ENCODE assay signal across 24 mouse cellular contexts in the genomic region with DNA sequence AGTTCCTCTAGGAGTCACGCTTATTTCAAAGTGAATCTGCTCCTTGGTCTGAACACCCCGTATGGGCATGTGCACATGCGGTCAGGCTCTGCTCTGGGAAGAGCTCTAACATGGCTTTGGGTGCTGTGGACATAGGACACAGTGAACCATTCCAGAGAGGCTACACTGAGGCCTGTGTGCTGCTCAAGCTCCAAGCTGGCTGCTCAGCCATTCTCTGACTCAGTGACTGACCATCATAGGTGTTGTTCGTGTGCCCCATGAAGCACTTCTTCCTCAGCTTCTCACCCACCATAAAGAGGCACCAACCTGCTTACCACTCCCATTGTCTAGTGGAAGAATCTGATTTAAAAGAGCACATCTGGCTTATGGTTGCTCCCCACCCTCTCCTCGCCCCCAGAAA. TPM values are rescaled to one million over a fixed set of nuclear protein-coding genes. Genes with fewer than 3 reads are reported as not detected.
DNase-seq lines count a peak whose midpoint lies in the region; ATAC-seq and TF ChIP-seq lines count a peak whose summit lies in the region.
"Had no signal": no experiment of that assay in that cellular context is flagged by ENCODE, and none has a peak within 500 bp of the region (broad histone marks: within the 10 kb centered on the region; RNA-seq: fewer than 3 reads in every experiment).

No protein-coding gene starts in this region.

- no peaks in the 10 kb centered on the region for H3K36me3 ChIP-seq in forebrain, embryonic 11.5 days (ENCODE audit: control insufficient read depth, insufficient read depth, low read length)
- no peaks in the 10 kb centered on the region for H3K36me3 ChIP-seq in forebrain, embryonic 16.5 days (ENCODE audit: control insufficient read depth, insufficient read depth)
- H3K36me3 ChIP-seq in kidney, adult 2 months (ENCODE audit: control insufficient read depth, insufficient read depth, low read length) = no peaks in the 10 kb centered on the region
- H3K36me3 ChIP-seq: forebrain, embryonic 10.5 days; G1E; heart, embryonic 10.5 days; hindbrain, embryonic 12.5 days; hindbrain, embryonic 15.5 days had no signal

- no peaks in the 10 kb centered on the region for H3K9me3 ChIP-seq in forebrain, embryonic 11.5 days (ENCODE audit: control insufficient read depth, low read length)
- no peaks in the 10 kb centered on the region for H3K9me3 ChIP-seq in forebrain, embryonic 16.5 days (ENCODE audit: control insufficient read depth, low read length)
- H3K9me3 ChIP-seq: forebrain, embryonic 10.5 days; heart, embryonic 10.5 days; hindbrain, embryonic 12.5 days; hindbrain, embryonic 15.5 days had no signal

- ATAC-seq in forebrain, embryonic 11.5 days (replicated peaks; ENCODE audit: low FRiP score) = no peak
- ATAC-seq in forebrain, embryonic 16.5 days = no peak
- ATAC-seq: forebrain, embryonic 14.5 days; Patski had no signal

- TF ChIP-seq CTCF in kidney, adult 2 months (conservative IDR thresholded peaks at IDR 0.05; ENCODE audit: insufficient read depth, insufficient read length, low read depth, low read length) = no peak

- peak; percentile 21 for DNase-seq in forebrain, embryonic 11.5 days (ENCODE audit: low spot score)
- DNase-seq in kidney, adult 18-20 months = peak; percentile 0
- no peak for DNase-seq in kidney, adult 2 months
- peak; percentile 3 to 4 for DNase-seq in right cerebral cortex, postnatal 10 days (ENCODE audit: low spot score in 2 of 2)
- no peak for DNase-seq in right cerebral cortex, postnatal 25 days
- peak; percentile 1 for DNase-seq in urinary bladder, postnatal 25 days (ENCODE audit: low spot score)
- no peak for DNase-seq in urinary bladder, adult 2 months (ENCODE audit: low spot score)
- DNase-seq: adrenal gland, postnatal 14 days; B cell, adult 2 months; cerebellum, adult 11-12 months; cerebellum, adult 8-10 months; cerebellum, postnatal 36 days; gastrocnemius, postnatal 25 days had no signal

- H3K4me2 ChIP-seq in forebrain, embryonic 11.5 days (ENCODE audit: low read depth, low read length, severe bottlenecking) = no peak overlapping the region
- no peak overlapping the region for H3K4me2 ChIP-seq in forebrain, embryonic 16.5 days (ENCODE audit: low read length)
- H3K4me2 ChIP-seq: hindbrain, embryonic 12.5 days; hindbrain, embryonic 15.5 days had no signal

- TF ChIP-seq POLR2A in kidney, adult 2 months (IDR thresholded peaks at IDR 0.05; ENCODE audit: low read depth, low read length) = no peak

- no peak overlapping the region for H3K9ac ChIP-seq in forebrain, embryonic 11.5 days (ENCODE audit: low read length)
- no peak overlapping the region for H3K9ac ChIP-seq in forebrain, embryonic 16.5 days (replicated peaks; ENCODE audit: low read depth, low read length)
- H3K9ac ChIP-seq: hindbrain, embryonic 12.5 days; hindbrain, embryonic 15.5 days had no signal

- H3K4me3 ChIP-seq in forebrain, embryonic 11.5 days (ENCODE audit: low read depth, low read length) = no peak overlapping the region
- H3K4me3 ChIP-seq in forebrain, embryonic 16.5 days (replicated peaks; ENCODE audit: low read length) = no peak overlapping the region
- H3K4me3 ChIP-seq in kidney, adult 2 months (ENCODE audit: insufficient read depth, low read depth, low read length) = no peak overlapping the region
- H3K4me3 ChIP-seq: forebrain, embryonic 10.5 days; heart, adult 2 months; heart, embryonic 10.5 days; hindbrain, embryonic 12.5 days; hindbrain, embryonic 15.5 days had no signal

- 89% methylated on average over 5 of the region's 5 CpGs for WGBS in forebrain, embryonic 11.5 days
- WGBS in forebrain, embryonic 16.5 days = 90% methylated on average over 5 of the region's 5 CpGs
- 91% methylated on average over 5 of the region's 5 CpGs for WGBS in kidney, adult 2 months

- H3K27ac ChIP-seq in forebrain, embryonic 11.5 days (ENCODE audit: low read depth, low read length) = no peak overlapping the region
- no peak overlapping the region for H3K27ac ChIP-seq in forebrain, embryonic 16.5 days (ENCODE audit: low read length)
- no peak overlapping the region for H3K27ac ChIP-seq in kidney, adult 2 months (ENCODE audit: insufficient read depth, low read depth, low read length)
- H3K27ac ChIP-seq: forebrain, embryonic 10.5 days; heart, adult 2 months; heart, embryonic 10.5 days; hindbrain, embryonic 12.5 days; hindbrain, embryonic 15.5 days had no signal

- H3K27me3 ChIP-seq in forebrain, embryonic 11.5 days (ENCODE audit: control insufficient read depth, insufficient read depth, low read length) = no peaks in the 10 kb centered on the region
- no peaks in the 10 kb centered on the region for H3K27me3 ChIP-seq in forebrain, embryonic 16.5 days (replicated peaks; ENCODE audit: control insufficient read depth, insufficient read depth, low read length)
- H3K27me3 ChIP-seq in kidney, adult 2 months (replicated peaks; ENCODE audit: control insufficient read depth, insufficient read depth, low read length) = no peaks in the 10 kb centered on the region
- H3K27me3 ChIP-seq: hindbrain, embryonic 12.5 days; hindbrain, embryonic 15.5 days had no signal

- H3K4me1 ChIP-seq in forebrain, embryonic 11.5 days (replicated peaks; ENCODE audit: control insufficient read depth, insufficient read depth, low read length) = no peaks in the 10 kb centered on the region
- no peaks in the 10 kb centered on the region for H3K4me1 ChIP-seq in forebrain, embryonic 16.5 days (replicated peaks; ENCODE audit: control insufficient read depth, insufficient read depth, low read length)
- H3K4me1 ChIP-seq in kidney, adult 2 months (ENCODE audit: control insufficient read depth, insufficient read depth, low read length) = no peaks in the 10 kb centered on the region
- H3K4me1 ChIP-seq: heart, embryonic 10.5 days; hindbrain, embryonic 15.5 days had no signal

RNA-seq across cellular contexts. Expression of a gene that starts 12.4 kb away (rescaled TPM):
- polyA plus RNA-seq in forebrain, embryonic 11.5 days (2014; fragmentation: Nextera tagmentation; extraction: Ambion mirVana) = 0.47 and 0.95 TPM in 2 replicates
- polyA plus RNA-seq in forebrain, embryonic 16.5 days (2015; fragmentation: Nextera tagmentation; extraction: Ambion mirVana) = 0.29 TPM in 1 of 2 replicates, not detected in the other
- 0.16 and 0.17 TPM in 2 replicates for polyA plus RNA-seq in kidney, adult 2 months (2012; rRNA removed)
- polyA plus RNA-seq in urinary bladder, adult 2 months (2012; rRNA removed) = 0.63 and 0.83 TPM in 2 replicates
- polyA plus RNA-seq: G1E; heart, embryonic 14.5 days; Patski had no signal

RNA-seq across cellular contexts. Expression of a gene that starts 12.5 kb away (rescaled TPM):
- polyA plus RNA-seq in forebrain, embryonic 11.5 days (2014; fragmentation: Nextera tagmentation; extraction: Ambion mirVana) = 0.07 and 0.12 TPM in 2 replicates
- polyA plus RNA-seq in forebrain, embryonic 16.5 days (2015; fragmentation: Nextera tagmentation; extraction: Ambion mirVana) = 0.32 and 0.54 TPM in 2 replicates
- not detected in 2 replicates for polyA plus RNA-seq in kidney, adult 2 months (2012; rRNA removed)
- 0.21 and 0.22 TPM in 2 replicates for polyA plus RNA-seq in urinary bladder, adult 2 months (2012; rRNA removed)
- polyA plus RNA-seq: G1E; gonadal fat pad, adult 2 months; heart, adult 2 months had no signal

Comparison
In these comparisons a context has a peak if more than half of its experiments do, and no peak if none do; other contexts are left out.
1. DNase-seq: peak in forebrain, embryonic 11.5 days (single experiment), kidney, adult 18-20 months (single experiment), right cerebral cortex, postnatal 10 days (2 of 2) and urinary bladder, postnatal 25 days (single experiment); none in kidney, adult 2 months (single experiment), right cerebral cortex, postnatal 25 days (single experiment) and urinary bladder, adult 2 months (single experiment).